ENCODE assay signal across 24 mouse cellular contexts in the genomic region with DNA sequence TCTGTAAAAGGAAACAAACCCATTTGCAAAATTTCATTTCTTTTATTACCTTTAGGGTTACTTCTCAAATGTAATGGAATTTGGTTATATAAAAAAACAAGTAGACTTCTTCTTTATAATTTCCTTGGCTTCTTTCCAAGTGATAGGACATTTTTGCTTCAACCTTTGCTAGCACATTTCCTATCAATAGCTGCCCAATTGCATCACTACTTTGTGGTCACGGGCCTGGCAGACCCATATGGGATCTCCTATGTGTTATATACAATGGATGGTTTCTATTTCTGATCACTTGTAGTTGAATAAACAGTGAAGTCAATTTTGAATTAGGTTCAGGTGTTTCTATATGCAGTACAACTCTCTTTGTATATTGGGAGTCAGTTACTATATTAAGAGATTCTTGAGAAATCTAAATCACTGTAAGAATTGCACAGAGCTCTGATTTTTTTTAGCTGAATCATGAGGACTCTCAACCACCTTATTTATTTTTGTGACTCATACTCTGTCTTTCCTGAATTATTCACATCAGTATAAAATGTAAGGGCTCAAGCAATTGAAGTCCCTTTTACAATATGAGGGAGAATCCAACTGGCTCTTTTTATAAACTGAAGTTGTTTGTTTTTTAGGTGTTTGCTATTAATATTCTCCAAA. TPM values are rescaled to one million over a fixed set of nuclear protein-coding genes. Genes with fewer than 3 reads are reported as not detected.
"Had no signal": no experiment of that assay in that cellular context is flagged by ENCODE, and none has a peak within 500 bp of the region (broad histone marks: within the 10 kb centered on the region; RNA-seq: fewer than 3 reads in every experiment).

No protein-coding gene starts in this region.

- H3K4me1 ChIP-seq: limb, embryonic 13.5 days; midbrain, embryonic 10.5 days; neural tube, embryonic 13.5 days had no signal

- H3K36me3 ChIP-seq: limb, embryonic 13.5 days; midbrain, embryonic 10.5 days; neural tube, embryonic 13.5 days had no signal

- DNase-seq: kidney, postnatal 10 days; kidney, postnatal 4 days; left cerebral cortex, postnatal 4 days; lung, adult 18-20 months; lung, postnatal 4 days; midbrain, embryonic 14.5 days; retina, postnatal 1 day; right cerebral cortex, postnatal 4 days; spleen, adult 18-20 months; thymus, postnatal 36 days had no signal

- H3K9ac ChIP-seq: limb, embryonic 13.5 days; liver, embryonic 14.5 days; neural tube, embryonic 13.5 days had no signal

- H3K9me3 ChIP-seq: limb, embryonic 13.5 days; midbrain, embryonic 10.5 days; neural tube, embryonic 13.5 days had no signal

- H3K4me3 ChIP-seq: layer of hippocampus, adult 2 months; limb, embryonic 13.5 days; midbrain, embryonic 10.5 days; neural tube, embryonic 13.5 days had no signal

- H3K27me3 ChIP-seq: limb, embryonic 13.5 days; neural tube, embryonic 13.5 days had no signal

- H3K27ac ChIP-seq: layer of hippocampus, adult 2 months; limb, embryonic 13.5 days; liver, embryonic 14.5 days; midbrain, embryonic 10.5 days; neural tube, embryonic 13.5 days had no signal

RNA-seq across cellular contexts. Expression of a gene that starts 16.6 kb away (rescaled TPM):
- total RNA-seq: layer of hippocampus, adult 2 months; layer of hippocampus, postnatal 14 days; left cerebral cortex, adult 18-20 months; left cerebral cortex, postnatal 10 days; left cerebral cortex, postnatal 4 days; megakaryocyte, adult 5-6 weeks; monocyte, adult 5-6 weeks had no signal
- polyA plus RNA-seq: limb, embryonic 13.5 days; lung, embryonic 16.5 days; stomach, embryonic 14.5 days; testis, adult 2 months; thymus, postnatal 0 days had no signal

RNA-seq across cellular contexts. Expression of a gene that starts 49.4 kb away (rescaled TPM):
- total RNA-seq: left cerebral cortex, adult 18-20 months; left cerebral cortex, postnatal 4 days; megakaryocyte, adult 5-6 weeks; monocyte, adult 5-6 weeks had no signal
- polyA plus RNA-seq: limb, embryonic 13.5 days; lung, embryonic 16.5 days; midbrain, embryonic 10.5 days; midbrain, embryonic 14.5 days; neural tube, embryonic 13.5 days had no signal
